Mouse (Mus musculus) midbrain, embryonic 16.5 days (tissue): ENCODE results near the gene Gpr183. TPM values are rescaled to one million over a fixed set of nuclear protein-coding genes. Genes with fewer than 3 reads are reported as not detected.

ENCODE experiments used
- polyA plus RNA-seq: library from polyadenylated mRNA; unstranded; fragments of >200 nt; fragmentation: Nextera tagmentation; extraction: Ambion mirVana; gene quantifications from 2 replicates; pipeline ENCODE4 v1.2.1, GENCODE M21; 2015

Gpr183 gene
- polyA plus RNA-seq, 1 experiment from 2014 or later = 0.89 TPM

Other genes starting within 250 kb of the Gpr183 start
- gene Dock9, start 167.4 kb downstream of the Gpr183 start, polyA plus RNA-seq = 15.5 and 17.9 TPM in 2 replicates
- 48.5 and 50.3 TPM in 2 replicates for gene Ubac2, start 86.6 kb downstream of the Gpr183 start, polyA plus RNA-seq
- gene Gpr18, start 49.4 kb downstream of the Gpr183 start, polyA plus RNA-seq = 0.14 and 0.16 TPM in 2 replicates
- gene Timm8a2, start 69.5 kb upstream of the Gpr183 start, polyA plus RNA-seq = not detected in 2 replicates
- 112 and 115 TPM in 2 replicates for gene Tm9sf2, start 141.8 kb upstream of the Gpr183 start, polyA plus RNA-seq
- 17.2 and 29.7 TPM in 2 replicates for gene Clybl, start 216.5 kb upstream of the Gpr183 start, polyA plus RNA-seq